Mouse (Mus musculus) liver, embryonic 13.5 days (tissue): ENCODE measurements around the gene Lrriq4. TPM values are rescaled to one million over a fixed set of nuclear protein-coding genes. Genes with fewer than 3 reads are reported as not detected.
"Not testable (repeated sequence)": the region's sequence is repeated elsewhere in the genome, so short reads cannot be mapped to it uniquely, and the experiment has no call there.

Source experiments
- ATAC-seq: fragments of 200-750 bp; cut with Nextera tagmentation; 2 replicates; pipeline ENCODE4 v1.8.0; 2017; ENCODE audit warnings: low read depth, mild to moderate bottlenecking, moderate number of reproducible peaks, moderate library complexity
- DNase-seq: peaks from one replicate; pipeline ENCODE4 v3.0.0; 2022
- H3K27ac ChIP-seq: fragments of 300-500 bp; sonication (generic); 2 replicates; pipeline ENCODE4 v1.5.1; 2015; ENCODE audit warnings: moderate library complexity, mild to moderate bottlenecking, inconsistent platforms
- H3K27me3 ChIP-seq: fragments of 300-500 bp; sonication (generic); 2 replicates; pipeline ENCODE4 v1.6.1; 2015; ENCODE audit warnings: mild to moderate bottlenecking, inconsistent platforms
- H3K36me3 ChIP-seq: fragments of 300-500 bp; sonication (generic); 2 replicates; pipeline ENCODE4 v1.6.1; 2015; ENCODE audit warnings: mild to moderate bottlenecking, inconsistent platforms
- H3K4me1 ChIP-seq: fragments of 300-500 bp; sonication (generic); replicated peaks from 2 replicates; pipeline ENCODE4 v1.6.1; 2015; ENCODE audit warnings: inconsistent platforms
- H3K4me2 ChIP-seq: fragments of 300-500 bp; sonication (generic); 2 replicates; pipeline ENCODE4 v1.6.1; 2015; ENCODE audit warnings: inconsistent platforms, mild to moderate bottlenecking, moderate library complexity
- H3K4me3 ChIP-seq: fragments of 300-500 bp; sonication (generic); replicated peaks from 2 replicates; pipeline ENCODE4 v1.5.1; 2015; ENCODE audit warnings: mild to moderate bottlenecking, inconsistent platforms
- H3K9ac ChIP-seq: fragments of 300-500 bp; sonication (generic); 2 replicates; pipeline ENCODE4 v1.6.1; 2015; ENCODE audit warnings: mild to moderate bottlenecking, inconsistent platforms
- H3K9me3 ChIP-seq: fragments of 300-500 bp; sonication (generic); replicated peaks from 2 replicates; pipeline ENCODE4 v1.6.1; 2016; ENCODE audit warnings: inconsistent platforms
- WGBS: fragments of 180-500 bp; shearing (Covaris S2); methylation state at CpG from one replicate; pipeline ENCODE4 v1.1.7; 2015; ENCODE audit not compliant: insufficient replicate concordance; 5-methylcytosine and 5-hydroxymethylcytosine counted together
- polyA plus RNA-seq: library from polyadenylated mRNA; unstranded; fragments of >200 nt; fragmentation: Nextera tagmentation; extraction: Ambion mirVana; gene quantifications from 2 replicates; pipeline ENCODE4 v1.2.1, GENCODE M21; 2015

Gene Lrriq4
- polyA plus RNA-seq, 1 experiment from 2014 or later, result not detected

- H3K27ac ChIP-seq, result no peak overlapping the region
- H3K4me3 ChIP-seq, result no peak overlapping the region
- H3K9me3 ChIP-seq, result no peaks in the 10 kb centered on the region
- WGBS, result 61% methylated on average over 3 of the region's 3 CpGs
- no peaks in the 10 kb centered on the region for H3K36me3 ChIP-seq
- no peak for ATAC-seq
- H3K27me3 ChIP-seq, result no peaks in the 10 kb centered on the region
- peaks cover 6% of the 10 kb centered on the region; the same call in 1 of the 2 replicates for H3K4me1 ChIP-seq
- DNase-seq, result no peak
- H3K4me2 ChIP-seq, result no peak overlapping the region
- no peak overlapping the region for H3K9ac ChIP-seq
These were observed 42.9 kb downstream of the Lrriq4 start for GRCm38 (mm10) chr3:30687216-30687615.

GRCm38 (mm10) chr3:30690976-30691375 is 46.7 kb downstream of the Lrriq4 start:
- Histone ChIP-seq H3K4me3 (no peak overlapping the region), H3K4me2 (no peak overlapping the region), H3K36me3 (no peaks in the 10 kb centered on the region), H3K9me3 (no peaks in the 10 kb centered on the region), H3K27me3 (no peaks in the 10 kb centered on the region), H3K9ac (no peak overlapping the region), H3K4me1 (no peaks in the 10 kb centered on the region), H3K27ac (no peak overlapping the region)
- no peak for ATAC-seq
- no peak for DNase-seq
- WGBS, result 40% methylated on average over 7 of the region's 7 CpGs

GRCm38 (mm10) chr3:30695661-30696060 is 51.4 kb downstream of the Lrriq4 start:
- no peaks in the 10 kb centered on the region for H3K4me1 ChIP-seq
- DNase-seq (no peak), ATAC-seq (no peak)
- no peaks in the 10 kb centered on the region for H3K27me3 ChIP-seq
- H3K9me3 ChIP-seq, result no peaks in the 10 kb centered on the region
- WGBS, result 71% methylated on average over 2 of the region's 2 CpGs
- H3K4me2 ChIP-seq, result no peak overlapping the region
- H3K36me3 ChIP-seq, result no peaks in the 10 kb centered on the region
- H3K4me3 ChIP-seq, result no peak overlapping the region
- no peak overlapping the region for H3K9ac ChIP-seq
- H3K27ac ChIP-seq, result no peak overlapping the region

- no peak for ATAC-seq
- Histone ChIP-seq H3K9ac (no peak overlapping the region), H3K27ac (no peak overlapping the region), H3K4me2 (no peak overlapping the region), H3K27me3 (no peaks in the 10 kb centered on the region), H3K4me3 (no peak overlapping the region), H3K36me3 (no peaks in the 10 kb centered on the region), H3K9me3 (no peaks in the 10 kb centered on the region), H3K4me1 (no peaks in the 10 kb centered on the region)
- DNase-seq, result peak; percentile 6
- WGBS, result 4% methylated on average over 2 of the region's 2 CpGs
These were observed 52.0 kb downstream of the Lrriq4 start for GRCm38 (mm10) chr3:30696346-30696745.

GRCm38 (mm10) chr3:30697891-30698290 is 53.6 kb downstream of the Lrriq4 start:
- Histone ChIP-seq H3K27me3 (no peaks in the 10 kb centered on the region), H3K36me3 (no peaks in the 10 kb centered on the region), H3K4me2 (no peak overlapping the region), H3K4me3 (no peak overlapping the region), H3K9me3 (no peaks in the 10 kb centered on the region), H3K4me1 (no peaks in the 10 kb centered on the region), H3K9ac (no peak overlapping the region), H3K27ac (no peak overlapping the region)
- WGBS, result 65% methylated on average over 4 of the region's 4 CpGs
- no peak for DNase-seq
- no peak for ATAC-seq

- not testable (repeated sequence) for ATAC-seq, DNase-seq, H3K4me2 ChIP-seq, H3K4me3 ChIP-seq, H3K9ac ChIP-seq, H3K36me3 ChIP-seq, H3K27me3 ChIP-seq, H3K27ac ChIP-seq, H3K4me1 ChIP-seq, H3K9me3 ChIP-seq
- 56% methylated on average over 6 of the region's 6 CpGs for whole genome bisulfite sequencing
These were observed 55.6 kb downstream of the Lrriq4 start, which contains the start of gene Lrrc31 for GRCm38 (mm10) chr3:30699711-30700505. TSS of gene Lrrc31 (minus strand) at chr3:30699843.

GRCm38 (mm10) chr3:30705977-30706376 is 61.7 kb downstream of the Lrriq4 start:
- ATAC-seq, result no peak
- no peaks in the 10 kb centered on the region for H3K36me3 ChIP-seq

DNA sequence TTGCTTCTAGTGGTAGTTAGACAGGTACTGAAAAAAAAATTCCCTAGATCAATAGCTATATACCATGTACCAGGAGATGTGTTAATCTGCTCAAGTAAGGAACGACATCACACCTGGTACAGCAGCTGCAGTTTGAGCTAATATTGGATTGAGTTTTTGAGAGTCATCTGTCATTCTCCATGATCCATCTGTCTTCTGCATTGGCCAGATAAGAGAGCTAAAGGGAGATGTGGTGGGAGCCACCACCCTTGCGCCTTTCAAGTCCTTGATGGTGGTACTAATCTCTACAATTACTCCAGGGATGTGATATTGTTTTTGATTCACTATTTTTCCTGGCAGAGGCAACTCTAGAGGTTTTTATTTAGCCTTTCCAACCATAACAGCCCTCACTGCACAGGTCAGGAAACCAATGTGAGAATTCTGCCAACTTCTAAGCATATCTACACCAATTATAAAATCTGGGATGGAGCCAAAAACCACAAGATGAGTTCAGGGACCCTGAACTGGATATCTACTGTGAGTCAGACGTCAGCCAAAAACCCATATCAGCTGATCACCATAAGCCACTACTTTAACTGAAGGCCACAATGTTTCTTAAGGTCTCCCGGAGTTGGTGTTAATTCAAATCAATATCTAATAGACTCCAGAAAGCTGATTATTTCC is 62.4 kb downstream of the Lrriq4 start:
- no peak overlapping the region for H3K4me2 ChIP-seq
- ATAC-seq, result peak; percentile 71
- DNase-seq, result no peak
- no peak overlapping the region for H3K9ac ChIP-seq
- peaks cover 14% of the 10 kb centered on the region for H3K4me1 ChIP-seq
- 0 out of 2 replicates have a peak, but pooled peaks cover 2% of the 10 kb centered on the region for H3K27me3 ChIP-seq
- H3K9me3 ChIP-seq, result no peaks in the 10 kb centered on the region
- H3K27ac ChIP-seq, result no peak overlapping the region
- WGBS, result 20% methylated on average over 4 of the region's 4 CpGs
- H3K36me3 ChIP-seq, result no peaks in the 10 kb centered on the region
- H3K4me3 ChIP-seq, result no peak overlapping the region

More at GRCm38 (mm10) chr3:30705977-30706376, 61.7 kb downstream of the Lrriq4 start:
- Histone ChIP-seq H3K27ac (no peak overlapping the region), H3K4me2 (no peak overlapping the region), H3K4me1 (peaks cover 14% of the 10 kb centered on the region), H3K9me3 (no peaks in the 10 kb centered on the region), H3K9ac (no peak overlapping the region), H3K4me3 (no peak overlapping the region), H3K27me3 (0 out of 2 replicates have a peak, but pooled peaks cover 2% of the 10 kb centered on the region)
- WGBS, result 59% methylated on average over 3 of the region's 3 CpGs
- no peak for DNase-seq

DNA sequence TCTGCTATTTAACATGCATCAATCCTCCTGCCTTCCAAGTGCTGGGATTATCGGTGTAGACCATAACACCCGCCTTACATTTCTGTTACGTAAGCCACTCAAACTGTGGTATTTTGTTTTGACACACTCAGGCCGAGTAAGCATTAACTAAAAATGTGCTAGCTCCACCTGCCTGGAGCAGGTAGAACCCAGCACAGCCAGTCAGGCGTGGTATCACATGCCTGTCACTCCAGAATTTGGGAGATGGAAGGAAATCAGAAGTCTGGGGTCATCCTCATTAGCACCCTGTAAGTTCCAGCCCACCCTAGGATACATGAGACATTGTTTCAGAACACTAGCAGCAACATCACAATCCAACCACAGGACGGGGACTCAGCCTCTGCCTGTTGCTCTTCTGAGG is 65.9 kb downstream of the Lrriq4 start:
- Histone ChIP-seq H3K4me2 (no peak overlapping the region), H3K36me3 (no peaks in the 10 kb centered on the region), H3K4me3 (no peak overlapping the region), H3K4me1 (peaks cover 14% of the 10 kb centered on the region), H3K27me3 (0 out of 2 replicates have a peak, but pooled peaks cover under 1% of the 10 kb centered on the region), H3K9me3 (no peaks in the 10 kb centered on the region), H3K9ac (no peak overlapping the region), H3K27ac (no peak overlapping the region)
- ATAC-seq, result no peak
- WGBS, result 63% methylated on average over 6 of the region's 6 CpGs
- no peak for DNase-seq

GRCm38 (mm10) chr3:30713334-30713733 is 69.0 kb downstream of the Lrriq4 start:
- Histone ChIP-seq H3K27me3 (no peaks in the 10 kb centered on the region), H3K36me3 (no peaks in the 10 kb centered on the region), H3K4me3 (no peak overlapping the region), H3K4me2 (no peak overlapping the region), H3K27ac (no peak overlapping the region), H3K4me1 (no peaks in the 10 kb centered on the region), H3K9ac (no peak overlapping the region), H3K9me3 (no peaks in the 10 kb centered on the region)
- no peak for DNase-seq
- 63% methylated on average over 1 of the region's 1 CpGs for WGBS
- ATAC-seq, result no peak

GRCm38 (mm10) chr3:30718649-30719048 is 74.3 kb downstream of the Lrriq4 start:
- H3K9ac ChIP-seq, result no peak overlapping the region
- H3K27ac ChIP-seq, result no peak overlapping the region
- ATAC-seq (no peak), DNase-seq (no peak)
- H3K4me3 ChIP-seq, result no peak overlapping the region
- no peaks in the 10 kb centered on the region for H3K36me3 ChIP-seq
- H3K4me1 ChIP-seq, result no peaks in the 10 kb centered on the region
- WGBS, result 65% methylated on average over 3 of the region's 3 CpGs
- H3K27me3 ChIP-seq, result no peaks in the 10 kb centered on the region
- H3K9me3 ChIP-seq, result no peaks in the 10 kb centered on the region
- no peak overlapping the region for H3K4me2 ChIP-seq
